Mouse (Mus musculus) hindbrain, embryonic 15.5 days (tissue): Measurements from ENCODE around the gene Syngap1. TPM values are rescaled to one million over a fixed set of nuclear protein-coding genes. Genes with fewer than 3 reads are reported as not detected.
"Not testable (repeated sequence)": the region's sequence is repeated elsewhere in the genome, so short reads cannot be mapped to it uniquely, and the experiment has no call there.

ENCODE experiments used
- ATAC-seq: fragments of 200-750 bp; cut with Nextera tagmentation; 2 replicates; pipeline ENCODE4 v1.8.0; 2017; ENCODE audit warnings: low read depth, moderate number of reproducible peaks, moderate TSS enrichment; ENCODE audit not compliant: low FRiP score
- H3K27ac ChIP-seq: fragments of 300-500 bp; sonication (generic); replicated peaks from 2 replicates; pipeline ENCODE4 v1.5.1; 2015; ENCODE audit warnings: mild to moderate bottlenecking, inconsistent platforms
- H3K27me3 ChIP-seq: fragments of 300-500 bp; sonication (generic); 2 replicates; pipeline ENCODE4 v1.6.1; 2015; ENCODE audit warnings: control low read depth, inconsistent platforms
- H3K36me3 ChIP-seq: fragments of 300-500 bp; sonication (generic); 2 replicates; pipeline ENCODE4 v1.6.1; 2015; ENCODE audit warnings: control low read depth, inconsistent platforms
- H3K4me1 ChIP-seq: fragments of 300-500 bp; sonication (generic); replicated peaks from 2 replicates; pipeline ENCODE4 v1.6.1; 2015; ENCODE audit warnings: control low read depth, inconsistent platforms
- H3K4me2 ChIP-seq: fragments of 300-500 bp; sonication (generic); 2 replicates; pipeline ENCODE4 v1.6.1; 2015; ENCODE audit warnings: moderate library complexity, mild to moderate bottlenecking, inconsistent platforms
- H3K4me3 ChIP-seq: fragments of 300-500 bp; sonication (generic); 2 replicates; pipeline ENCODE4 v1.5.1; 2015; ENCODE audit warnings: mild to moderate bottlenecking, inconsistent platforms
- H3K9ac ChIP-seq: fragments of 300-500 bp; sonication (generic); 2 replicates; pipeline ENCODE4 v1.6.1; 2015; ENCODE audit warnings: inconsistent platforms
- H3K9me3 ChIP-seq: fragments of 300-500 bp; sonication (generic); 2 replicates; pipeline ENCODE4 v1.6.1; 2016; ENCODE audit warnings: control low read depth, inconsistent platforms
- WGBS: fragments of 180-500 bp; shearing (Covaris S2); methylation state at CpG from one replicate; pipeline ENCODE4 v1.1.7; 2015; 5-methylcytosine and 5-hydroxymethylcytosine counted together
- polyA plus RNA-seq: library from polyadenylated mRNA; unstranded; fragments of >200 nt; fragmentation: Nextera tagmentation; extraction: Ambion mirVana; gene quantifications from 2 replicates; pipeline ENCODE4 v1.2.1, GENCODE M21; 2015

The Syngap1 gene
- polyA plus RNA-seq, 1 experiment from 2014 or later = 4.7 TPM

GRCm38 (mm10) chr17:26961572-26962240 lies 20.7 kb downstream of the Syngap1 start:
- Histone ChIP-seq H3K4me2 (no peak overlapping the region), H3K4me3 (no peak overlapping the region), H3K36me3 (peaks cover 91% of the 10 kb centered on the region), H3K27ac (no peak overlapping the region), H3K4me1 (no peaks in the 10 kb centered on the region), H3K9me3 (no peaks in the 10 kb centered on the region), H3K9ac (no peak overlapping the region), H3K27me3 (no peaks in the 10 kb centered on the region)
- no peak for ATAC-seq
- 89% methylated on average over 21 of the region's 21 CpGs for WGBS

GRCm38 (mm10) chr17:26966993-26967392 lies 25.9 kb downstream of the Syngap1 start:
- Histone ChIP-seq H3K9me3 (no peaks in the 10 kb centered on the region), H3K9ac (no peak overlapping the region), H3K27ac (no peak overlapping the region), H3K27me3 (no peaks in the 10 kb centered on the region), H3K4me3 (no peak overlapping the region), H3K36me3 (peaks cover 69% of the 10 kb centered on the region), H3K4me1 (peaks cover 11% of the 10 kb centered on the region), H3K4me2 (no peak overlapping the region)
- no peak for ATAC-seq
- WGBS = 93% methylated on average over 11 of the region's 11 CpGs

GRCm38 (mm10) chr17:26967477-26967876 lies 26.4 kb downstream of the Syngap1 start:
- Histone ChIP-seq H3K27ac (no peak overlapping the region), H3K36me3 (peaks cover 65% of the 10 kb centered on the region), H3K27me3 (no peaks in the 10 kb centered on the region), H3K4me3 (no peak overlapping the region), H3K9me3 (no peaks in the 10 kb centered on the region), H3K4me1 (peaks cover 16% of the 10 kb centered on the region), H3K9ac (no peak overlapping the region), H3K4me2 (no peak overlapping the region)
- WGBS = 89% methylated on average over 6 of the region's 6 CpGs
- ATAC-seq = no peak

GRCm38 (mm10) chr17:26968200-26968611 lies 27.2 kb downstream of the Syngap1 start:
- Histone ChIP-seq H3K36me3 (peaks cover 57% of the 10 kb centered on the region), H3K4me2 (no peak overlapping the region), H3K27me3 (no peaks in the 10 kb centered on the region), H3K27ac (no peak overlapping the region), H3K9ac (no peak overlapping the region), H3K9me3 (no peaks in the 10 kb centered on the region), H3K4me3 (no peak overlapping the region), H3K4me1 (peaks cover 18% of the 10 kb centered on the region)
- 79% methylated on average over 6 of the region's 6 CpGs for WGBS
- no peak for ATAC-seq

- H3K4me2 ChIP-seq = no peak overlapping the region
- no peaks in the 10 kb centered on the region for H3K9me3 ChIP-seq
- no peak overlapping the region for H3K9ac ChIP-seq
- no peak overlapping the region for H3K27ac ChIP-seq
- peaks cover 26% of the 10 kb centered on the region for H3K4me1 ChIP-seq
- no peak overlapping the region for H3K4me3 ChIP-seq
- H3K36me3 ChIP-seq = peaks cover 49% of the 10 kb centered on the region
- WGBS = 88% methylated on average over 6 of the region's 6 CpGs
- no peak for ATAC-seq
- H3K27me3 ChIP-seq = no peaks in the 10 kb centered on the region
Observed at GRCm38 (mm10) chr17:26969257-26969656, 28.2 kb downstream of the Syngap1 start.

- Histone ChIP-seq H3K27me3 (no peaks in the 10 kb centered on the region), H3K36me3 (peaks cover 48% of the 10 kb centered on the region), H3K9me3 (no peaks in the 10 kb centered on the region), H3K27ac (no peak overlapping the region), H3K9ac (no peak overlapping the region), H3K4me2 (no peak overlapping the region), H3K4me3 (no peak overlapping the region), H3K4me1 (peaks cover 35% of the 10 kb centered on the region)
- 67% methylated on average over 12 of the region's 12 CpGs for WGBS
- ATAC-seq = no peak
Observed at GRCm38 (mm10) chr17:26970221-26970620, 29.2 kb downstream of the Syngap1 start.

- Histone ChIP-seq H3K9ac (no peak overlapping the region), H3K4me2 (peak overlapping the region; percentile 94), H3K4me1 (peaks cover 47% of the 10 kb centered on the region), H3K9me3 (no peaks in the 10 kb centered on the region), H3K36me3 (peaks cover 49% of the 10 kb centered on the region), H3K4me3 (no peak overlapping the region), H3K27me3 (no peaks in the 10 kb centered on the region), H3K27ac (peak overlapping the region; percentile 5; the same call in 1 of the 2 replicates)
- ATAC-seq = no peak
- 46% methylated on average over 8 of the region's 8 CpGs for WGBS
Observed at GRCm38 (mm10) chr17:26971247-26971905, 30.3 kb downstream of the Syngap1 start.

GRCm38 (mm10) chr17:26972107-26972506 lies 31.1 kb downstream of the Syngap1 start:
- peak overlapping the region; percentile 80 for H3K9ac ChIP-seq
- no peaks in the 10 kb centered on the region for H3K9me3 ChIP-seq
- no peak for ATAC-seq
- H3K36me3 ChIP-seq = peaks cover 48% of the 10 kb centered on the region
- H3K27ac ChIP-seq = peak overlapping the region; percentile 84
- H3K4me1 ChIP-seq = peaks cover 54% of the 10 kb centered on the region
- no peaks in the 10 kb centered on the region for H3K27me3 ChIP-seq
- H3K4me3 ChIP-seq = peak overlapping the region; percentile 86
- WGBS = 1% methylated on average over 3 of the region's 3 CpGs
- peak overlapping the region; percentile 94 for H3K4me2 ChIP-seq

- Histone ChIP-seq H3K36me3 (peaks cover 46% of the 10 kb centered on the region), H3K9me3 (no peaks in the 10 kb centered on the region), H3K27ac (peak within 1 kb of the TSS; percentile 84), H3K27me3 (no peaks in the 10 kb centered on the region), H3K9ac (peak within 1 kb of the TSS; percentile 80), H3K4me3 (peak within 1 kb of the TSS; percentile 86), H3K4me1 (peaks cover 55% of the 10 kb centered on the region), H3K4me2 (peak within 1 kb of the TSS; percentile 94)
- peak; percentile 98 for ATAC-seq
- WGBS = under 1% methylated on average over 75 of the region's 75 CpGs
Observed at GRCm38 (mm10) chr17:26972703-26973574, 31.9 kb downstream of the Syngap1 start, which contains the start of gene Zbtb9. Gene Zbtb9 (plus strand): TSS chr17:26973167.

- 94% methylated on average over 15 of the region's 15 CpGs for WGBS
- no peak for ATAC-seq
Observed at GRCm38 (mm10) chr17:26974547-26974946, 33.5 kb downstream of the Syngap1 start.

GRCm38 (mm10) chr17:26975415-26975814 lies 34.4 kb downstream of the Syngap1 start:
- Histone ChIP-seq H3K4me3 (no peak overlapping the region), H3K9me3 (no peaks in the 10 kb centered on the region), H3K4me1 (peaks cover 64% of the 10 kb centered on the region), H3K36me3 (peaks cover 49% of the 10 kb centered on the region), H3K27me3 (no peaks in the 10 kb centered on the region), H3K4me2 (no peak overlapping the region), H3K27ac (no peak overlapping the region), H3K9ac (no peak overlapping the region)
- ATAC-seq = no peak

More at GRCm38 (mm10) chr17:26974547-26974946, 33.5 kb downstream of the Syngap1 start:
- Histone ChIP-seq H3K9me3 (no peaks in the 10 kb centered on the region), H3K4me3 (peak overlapping the region; percentile 86; the same call in 1 of the 2 replicates), H3K4me1 (peaks cover 64% of the 10 kb centered on the region), H3K9ac (no peak overlapping the region), H3K27ac (no peak overlapping the region), H3K36me3 (peaks cover 51% of the 10 kb centered on the region), H3K4me2 (peak overlapping the region; percentile 94), H3K27me3 (no peaks in the 10 kb centered on the region)

- not testable (repeated sequence) for H3K27ac ChIP-seq, H3K27me3 ChIP-seq, H3K4me2 ChIP-seq, H3K9ac ChIP-seq, H3K4me3 ChIP-seq, H3K9me3 ChIP-seq, ATAC-seq
- WGBS = 92% methylated on average over 6 of the region's 6 CpGs
- Histone ChIP-seq H3K4me1 (peaks cover 49% of the 10 kb centered on the region), H3K36me3 (peaks cover 49% of the 10 kb centered on the region)
Observed at GRCm38 (mm10) chr17:26977354-26977753, 36.3 kb downstream of the Syngap1 start.
